Mouse (Mus musculus) lung, adult 2 months (tissue): Measurements from ENCODE around the gene Ermard. TPM values are rescaled to one million over a fixed set of nuclear protein-coding genes. Genes with fewer than 3 reads are reported as not detected.

Source experiments
- DNase-seq: peaks from one replicate; pipeline ENCODE4 v3.0.0; 2022
- H3K4me1 ChIP-seq: fragments of 200-500 bp; 2 replicates; pipeline ENCODE4 v1.6.1; 2011; ENCODE audit warnings: low read length; ENCODE audit not compliant: control insufficient read depth, insufficient read depth
- H3K4me3 ChIP-seq: fragments of 200-500 bp; replicated peaks from 2 replicates; pipeline ENCODE3; 2011; ENCODE audit warnings: low read depth, mild to moderate bottlenecking, control low read depth, low read length; ENCODE audit errors: extremely low read depth
- CTCF ChIP-seq: fragments of 200-500 bp; IDR thresholded peaks from 2 replicates; pipeline ENCODE4 v1.5.1; 2011; ENCODE audit warnings: mild to moderate bottlenecking, low read length, control low read depth; ENCODE audit not compliant: insufficient read depth
- POLR2A ChIP-seq: fragments of 200-500 bp; IDR thresholded peaks from 2 replicates; pipeline ENCODE4 v1.6.1; 2011; ENCODE audit warnings: low read depth, mild to moderate bottlenecking, control low read depth, low read length, borderline replicate concordance; ENCODE audit errors: extremely low read depth
- WGBS: fragments of 180-500 bp; shearing (Covaris S2); methylation state at CpG from one replicate; pipeline ENCODE4 v1.1.7; 2018; 5-methylcytosine and 5-hydroxymethylcytosine counted together
- polyA plus RNA-seq: library from polyadenylated mRNA; depleted of rRNA; stranded (reverse); fragments of >200 nt; gene quantifications from 2 replicates; pipeline ENCODE4 v1.2.3, GENCODE M21; 2012

The Ermard gene
- polyA plus RNA-seq, 1 experiment: 50.8 TPM

DNA sequence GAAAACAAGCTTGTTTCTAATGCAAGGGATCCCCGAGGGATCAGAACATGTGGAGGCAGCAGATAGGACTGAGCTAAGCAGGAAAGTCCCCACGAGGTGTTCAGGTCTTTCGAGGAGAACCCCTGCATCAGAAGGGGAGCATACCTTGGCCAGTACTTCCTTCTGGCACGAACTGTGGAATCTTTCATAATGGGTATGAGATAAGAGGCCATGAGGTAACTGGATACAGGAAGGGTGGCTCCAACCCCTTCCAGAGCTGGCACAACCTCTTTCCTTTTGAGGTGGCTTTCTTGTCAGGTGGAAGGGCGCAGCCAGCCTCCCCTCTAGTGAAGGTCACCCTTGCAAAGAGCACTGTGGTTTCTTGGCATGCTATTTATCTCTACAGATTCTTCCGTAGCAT, 55.8 kb downstream of the Ermard start:
- no peak for TF ChIP-seq POLR2A
- TF ChIP-seq CTCF: no peak
- Histone ChIP-seq H3K4me3 (no peak overlapping the region), H3K4me1 (peaks cover 2% of the 10 kb centered on the region; the same call in 1 of the 2 replicates)
- 48% methylated on average over 6 of the region's 6 CpGs for WGBS
- DNase-seq: no peak

DNA sequence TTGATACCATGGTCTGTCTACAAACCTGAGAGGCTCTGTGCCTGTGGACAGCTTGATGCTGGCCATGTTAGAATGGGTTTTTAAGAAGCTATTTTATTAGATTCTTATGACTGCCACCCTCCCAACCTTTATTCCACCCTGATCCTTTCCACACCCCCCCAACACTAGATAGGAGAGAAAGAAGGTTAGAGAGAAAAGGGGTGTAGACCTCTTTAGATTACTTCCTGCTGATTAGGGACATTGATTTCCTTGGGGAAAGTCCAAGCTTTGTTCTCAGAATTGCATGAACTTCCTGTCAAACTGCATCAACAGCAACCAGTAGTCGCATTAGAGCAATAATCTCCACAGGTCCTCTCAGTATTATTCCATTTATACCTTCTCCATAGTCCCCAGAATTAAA, 57.7 kb downstream of the Ermard start:
- 55% methylated on average over 1 of the region's 1 CpGs for WGBS
- no peak for DNase-seq
- H3K4me3 ChIP-seq: no peak overlapping the region
- TF ChIP-seq CTCF (no peak), POLR2A (no peak)
- H3K4me1 ChIP-seq: peaks cover 2% of the 10 kb centered on the region; the same call in 1 of the 2 replicates

DNA sequence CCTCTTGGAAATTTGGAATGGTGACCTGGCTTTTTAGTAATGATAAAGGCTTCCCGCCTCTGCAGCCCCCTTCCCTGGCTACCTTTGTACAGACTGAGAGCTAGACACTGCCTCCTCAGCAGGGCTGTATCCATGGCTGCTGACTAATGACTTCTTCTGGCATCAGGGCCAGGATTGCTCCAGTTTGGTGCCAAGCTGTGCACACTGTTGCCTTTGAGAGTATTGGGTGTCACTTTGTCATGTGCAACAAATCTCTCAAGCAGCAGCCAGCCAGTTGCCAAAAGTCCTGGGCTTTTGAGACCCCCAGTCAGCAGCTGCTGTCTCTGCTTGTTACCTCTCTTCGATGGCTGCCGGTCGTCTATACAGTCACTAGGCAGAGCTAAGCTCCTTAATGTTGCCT, 60.3 kb downstream of the Ermard start:
- Histone ChIP-seq H3K4me1 (peaks cover 2% of the 10 kb centered on the region; the same call in 1 of the 2 replicates), H3K4me3 (no peak overlapping the region)
- DNase-seq: no peak
- WGBS: 79% methylated on average over 4 of the region's 4 CpGs
- TF ChIP-seq POLR2A (no peak), CTCF (no peak)

DNA sequence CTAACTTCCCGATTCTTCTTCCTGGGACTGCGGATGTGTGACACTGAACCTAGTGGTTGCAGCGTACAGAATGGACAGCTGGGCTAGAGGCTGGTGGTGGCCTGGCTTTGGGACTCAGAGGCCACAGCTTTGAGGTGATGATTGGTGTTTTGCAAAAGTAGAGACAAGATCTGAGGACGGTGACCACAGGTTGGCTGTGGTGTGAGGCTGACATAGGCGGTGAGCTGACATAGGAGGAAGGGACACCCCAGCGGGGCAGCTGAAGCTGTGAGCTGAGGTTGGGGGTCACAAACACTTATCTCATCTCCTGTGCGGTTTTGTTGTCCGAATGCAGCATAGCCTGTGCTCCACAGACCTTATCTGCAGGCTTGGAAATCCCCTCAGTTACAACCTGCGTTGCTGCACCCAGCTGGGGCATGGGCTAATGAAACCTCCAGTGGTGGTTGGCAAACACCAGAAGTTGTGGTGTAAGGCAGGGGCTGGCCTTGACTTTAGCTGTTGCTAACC, 66.2 kb downstream of the Ermard start:
- no peaks in the 10 kb centered on the region for H3K4me1 ChIP-seq
- 86% methylated on average over 9 of the region's 9 CpGs for WGBS
- no peak for DNase-seq
- H3K4me3 ChIP-seq: no peak overlapping the region
- no peak for TF ChIP-seq POLR2A
- no peak for TF ChIP-seq CTCF

DNA sequence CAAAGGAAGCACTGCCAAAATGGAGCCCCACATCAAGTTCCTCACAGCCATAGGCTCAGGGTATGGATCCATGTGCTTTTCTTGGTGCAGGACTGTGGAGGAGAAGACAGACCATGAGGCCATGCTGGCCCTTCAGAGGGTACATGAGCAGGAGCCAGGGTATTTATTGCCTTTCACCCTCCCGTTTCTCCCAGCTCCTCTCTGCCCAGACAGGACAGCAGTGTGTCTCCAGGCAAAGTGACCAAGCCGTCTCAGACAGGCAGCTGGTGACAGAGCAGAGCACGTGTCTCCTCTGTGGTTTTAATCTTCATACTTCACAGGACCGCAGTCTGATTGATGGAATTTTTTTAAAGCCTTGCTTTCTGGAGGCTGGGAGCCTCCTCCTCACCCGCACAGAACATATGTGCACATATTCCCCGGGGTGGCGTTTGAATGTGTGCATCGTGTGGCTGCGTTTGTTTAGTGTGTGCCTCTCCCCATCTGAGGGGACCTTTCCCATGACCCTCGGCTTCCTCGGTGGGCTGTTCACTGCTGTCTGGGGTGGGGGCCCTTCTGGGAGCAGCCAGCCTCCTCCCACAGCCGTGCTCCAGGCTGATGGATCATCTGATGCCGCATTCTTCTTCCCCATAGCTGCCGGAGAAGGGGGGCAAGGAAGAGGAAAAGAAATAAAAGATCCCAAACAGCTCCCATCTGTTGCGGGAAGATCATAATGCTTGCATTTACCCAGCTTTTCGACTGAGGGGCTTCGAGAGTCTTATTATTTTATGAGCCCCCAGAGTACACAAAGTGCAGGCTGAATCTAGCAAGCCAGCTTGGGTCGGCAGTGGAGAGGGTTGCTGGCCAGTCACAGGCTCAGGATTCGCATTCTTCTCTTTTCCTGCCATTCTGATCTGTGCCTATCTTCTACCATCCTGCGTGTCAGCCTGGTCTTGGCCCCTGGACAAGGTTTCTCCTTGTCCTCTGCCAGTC, 67.7 kb downstream of the Ermard start:
- no peaks in the 10 kb centered on the region for H3K4me1 ChIP-seq
- no peak for TF ChIP-seq CTCF
- DNase-seq: no peak
- H3K4me3 ChIP-seq: no peak overlapping the region
- WGBS: 33% methylated on average over 20 of the region's 20 CpGs

DNA sequence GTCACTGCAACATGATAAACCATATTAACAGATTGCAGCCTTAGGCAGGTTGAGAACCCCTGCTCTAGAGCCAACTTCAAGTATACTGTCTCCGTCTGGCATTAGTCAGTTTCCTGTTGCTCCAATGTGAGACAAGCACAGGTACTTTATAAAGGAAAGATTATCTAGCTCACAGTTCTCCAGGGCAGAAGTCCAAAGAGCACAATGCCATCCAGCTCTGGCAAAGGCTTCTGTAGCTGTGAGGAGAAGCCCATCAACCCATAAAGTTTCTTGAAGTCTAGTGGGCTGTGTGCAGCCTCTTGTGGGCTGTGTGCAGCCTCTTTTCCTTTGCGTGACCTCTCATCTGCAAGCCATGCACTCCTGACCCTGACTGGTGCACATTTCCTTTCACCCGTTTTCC, 74.5 kb downstream of the Ermard start:
- TF ChIP-seq POLR2A (no peak), CTCF (no peak)
- DNase-seq: no peak
- Histone ChIP-seq H3K4me1 (no peaks in the 10 kb centered on the region), H3K4me3 (no peak overlapping the region)
- 51% methylated on average over 3 of the region's 3 CpGs for WGBS

DNA sequence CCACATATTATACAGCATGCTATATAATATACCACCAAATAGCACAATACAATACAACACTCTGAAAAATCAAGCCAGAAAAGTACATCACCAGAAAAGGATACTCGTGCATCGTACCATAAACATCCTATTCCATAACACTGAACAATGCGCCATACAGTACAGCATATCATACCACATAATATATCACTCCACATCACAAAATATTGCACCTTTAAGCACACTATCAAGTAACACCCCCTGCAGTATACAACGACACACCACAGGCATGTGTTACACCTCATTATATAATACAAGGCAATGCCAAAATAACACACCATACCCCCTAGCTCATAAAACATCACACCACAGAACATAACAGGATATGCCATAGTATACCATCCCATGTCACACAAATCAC, 79.1 kb downstream of the Ermard start:
- TF ChIP-seq CTCF (no peak), POLR2A (no peak)
- WGBS: 60% methylated on average over 4 of the region's 4 CpGs
- Histone ChIP-seq H3K4me1 (no peaks in the 10 kb centered on the region; the same call in 1 of the 2 replicates), H3K4me3 (no peak overlapping the region)
- no peak for DNase-seq

DNA sequence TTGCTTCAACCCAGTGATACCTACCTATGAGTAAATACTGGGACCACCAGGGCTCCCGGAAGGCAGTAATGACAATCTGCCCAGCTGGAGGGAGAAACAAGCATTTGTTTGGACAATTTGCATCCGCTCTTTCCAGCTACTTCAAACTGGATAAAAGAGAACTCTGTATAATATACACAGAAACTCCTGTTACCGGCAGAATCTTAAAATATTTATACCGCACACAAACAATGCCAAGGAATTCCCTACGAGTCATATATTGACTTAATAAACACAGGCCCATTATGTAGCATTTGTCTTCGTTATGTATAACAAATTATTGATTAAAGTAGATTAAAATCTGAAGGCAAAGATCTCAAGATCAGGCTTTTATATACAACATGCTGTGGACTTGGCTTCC, 79.6 kb downstream of the Ermard start:
- Histone ChIP-seq H3K4me1 (no peaks in the 10 kb centered on the region; the same call in 1 of the 2 replicates), H3K4me3 (no peak overlapping the region)
- 42% methylated on average over 6 of the region's 6 CpGs for WGBS
- no peak for DNase-seq
- TF ChIP-seq CTCF (no peak), POLR2A (no peak)

DNA sequence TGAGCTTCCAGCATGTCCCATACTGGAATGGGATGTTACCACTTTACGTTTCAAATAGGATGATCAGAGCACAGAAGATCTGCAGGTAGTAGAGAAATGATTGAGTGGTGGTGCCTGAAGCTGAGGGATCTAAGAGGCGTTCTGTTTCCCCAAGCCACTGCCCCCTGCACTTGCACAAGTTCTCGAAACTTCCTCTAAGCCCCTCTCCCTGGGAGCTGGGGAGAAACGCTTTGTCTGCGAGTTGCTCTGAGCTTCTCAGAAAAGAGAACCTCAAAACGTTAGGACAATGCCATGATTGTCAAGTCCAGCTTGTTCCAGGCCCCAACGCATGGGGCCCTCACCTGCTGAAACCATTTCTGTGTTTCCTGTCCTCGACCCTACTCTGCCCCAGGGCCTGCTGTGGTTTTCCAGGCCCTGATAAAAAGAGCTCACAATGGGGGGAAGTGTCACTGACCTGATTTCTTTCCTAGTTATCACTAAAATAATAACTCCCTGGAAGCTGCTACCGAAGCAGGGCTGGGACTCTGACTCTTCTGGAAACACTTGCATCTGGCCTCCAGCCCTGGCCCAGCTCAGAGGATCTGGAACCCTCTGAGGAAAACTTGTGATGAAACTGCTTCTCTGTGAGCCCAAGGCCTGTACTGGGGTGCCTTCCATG, 88.8 kb downstream of the Ermard start:
- 53% methylated on average over 9 of the region's 9 CpGs for WGBS
- TF ChIP-seq CTCF (no peak), POLR2A (no peak)
- Histone ChIP-seq H3K4me3 (no peak overlapping the region), H3K4me1 (no peaks in the 10 kb centered on the region; the same call in 1 of the 2 replicates)
- DNase-seq: no peak

DNA sequence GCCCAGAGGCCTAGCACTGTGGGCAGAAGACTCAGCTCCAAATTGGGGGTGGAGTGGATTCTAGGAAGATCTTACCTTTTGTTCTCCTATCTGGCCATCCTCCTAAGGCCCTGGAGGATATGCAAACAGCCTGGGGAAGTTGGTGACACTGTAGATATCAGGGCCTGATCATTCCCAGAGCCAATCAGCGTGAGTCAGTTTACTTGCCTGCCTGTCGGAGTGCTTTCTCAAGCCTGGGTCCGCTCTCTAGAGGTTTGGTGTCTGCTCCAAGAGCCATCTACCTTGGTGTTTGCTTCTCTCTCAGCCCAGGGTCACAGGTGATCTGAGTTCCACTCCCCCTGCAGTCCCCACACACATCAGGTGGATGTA, 89.3 kb downstream of the Ermard start:
- no peak for DNase-seq
- H3K4me3 ChIP-seq: no peak overlapping the region
- no peaks in the 10 kb centered on the region; the same call in 1 of the 2 replicates for H3K4me1 ChIP-seq
- no peak for TF ChIP-seq POLR2A
- TF ChIP-seq CTCF: no peak
- WGBS: 74% methylated on average over 3 of the region's 3 CpGs
